Mouse (Mus musculus): ENCODE data around the gene Lrp6.

- no peak for TF ChIP-seq CTCF (IDR thresholded peaks at IDR 0.05; ENCODE audit: borderline replicate concordance, insufficient read depth, low read depth, low read length)
- no peak for TF ChIP-seq POLR2A (IDR thresholded peaks at IDR 0.05; ENCODE audit: borderline replicate concordance, insufficient read depth, low read length)
Measured at GRCm38 (mm10) chr6:134420375-134420774, 146.4 kb downstream of the Lrp6 start.

All from cerebellum, adult 2 months (tissue).